Mouse (Mus musculus) adrenal gland, adult 10 weeks (tissue): ENCODE data around the gene Stk11. TPM values are rescaled to one million over a fixed set of nuclear protein-coding genes. Genes with fewer than 3 reads are reported as not detected.

Experiments
- polyA plus RNA-seq: library from polyadenylated mRNA; stranded (reverse); fragments of 350-450 nt; fragmentation: Illumina TruSeq; extraction: RNeasy Lipid Tissue Mini Kit (QIAGEN cat#74804); gene quantifications from one replicate; pipeline ENCODE4 v1.2.3, GENCODE M21; 2014; ENCODE audit warnings: low read depth, low replicate concordance

Stk11 gene
- 8.0 TPM for polyA plus RNA-seq

DNA sequence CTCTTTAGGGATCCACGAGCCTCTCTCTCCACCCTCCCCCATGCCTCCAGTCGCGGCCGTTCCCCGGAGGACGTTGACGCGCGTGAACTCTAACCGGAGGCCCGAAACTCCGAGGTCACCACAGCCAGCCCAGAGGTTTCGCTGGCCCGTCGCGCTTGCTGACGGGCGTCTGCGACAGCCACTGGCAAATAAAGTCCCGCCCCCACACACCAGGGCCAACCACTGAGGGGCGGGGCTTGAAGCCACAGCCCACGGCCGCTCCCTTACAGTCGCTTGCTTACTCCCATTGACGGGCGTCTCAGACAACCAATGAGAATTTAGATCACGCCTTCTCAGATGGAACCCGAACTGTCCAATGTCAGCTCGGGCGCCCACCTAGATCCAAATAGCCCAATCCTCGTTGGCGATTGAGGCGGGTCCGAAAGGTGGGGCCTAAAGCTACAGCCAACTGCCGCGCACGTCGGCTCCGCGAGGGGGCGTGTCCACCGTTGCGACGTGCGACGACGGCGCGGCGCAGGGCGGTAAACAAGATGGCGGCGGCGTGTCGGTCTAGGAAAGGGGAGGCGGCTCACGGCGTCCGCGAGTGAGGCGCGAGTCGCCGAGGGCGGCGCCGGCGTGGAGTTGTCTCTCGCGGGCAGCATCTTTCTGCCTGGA lies at the start of gene Stk11:
TSS of gene Stk11 (plus strand) at position 514 of the 654 bp plus-strand sequence.

DNA sequence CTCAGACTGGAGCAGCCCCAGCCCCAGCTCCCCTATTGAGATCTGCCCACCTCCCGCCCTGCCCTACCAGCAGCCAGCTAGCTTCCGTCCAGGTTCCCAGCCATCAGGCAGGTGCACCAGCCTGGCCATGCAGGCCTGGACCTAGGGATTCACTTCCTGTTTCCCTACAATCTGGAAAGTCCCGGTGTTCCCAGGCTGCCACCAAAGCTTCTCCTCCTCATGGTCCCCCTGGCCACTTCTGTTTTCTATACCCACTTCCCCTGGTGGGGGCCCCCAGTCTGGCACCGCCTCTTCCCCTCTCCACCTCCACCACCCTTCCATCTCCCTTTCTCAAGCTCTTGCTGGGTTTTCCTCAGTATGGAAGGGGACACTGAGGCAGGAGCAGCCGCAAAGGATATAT lies 10.1 kb upstream of the Stk11 start, which contains the start of gene Sbno2:
TSS of gene Sbno2 (minus strand) at position 112 of the 400 bp plus-strand sequence.

DNA sequence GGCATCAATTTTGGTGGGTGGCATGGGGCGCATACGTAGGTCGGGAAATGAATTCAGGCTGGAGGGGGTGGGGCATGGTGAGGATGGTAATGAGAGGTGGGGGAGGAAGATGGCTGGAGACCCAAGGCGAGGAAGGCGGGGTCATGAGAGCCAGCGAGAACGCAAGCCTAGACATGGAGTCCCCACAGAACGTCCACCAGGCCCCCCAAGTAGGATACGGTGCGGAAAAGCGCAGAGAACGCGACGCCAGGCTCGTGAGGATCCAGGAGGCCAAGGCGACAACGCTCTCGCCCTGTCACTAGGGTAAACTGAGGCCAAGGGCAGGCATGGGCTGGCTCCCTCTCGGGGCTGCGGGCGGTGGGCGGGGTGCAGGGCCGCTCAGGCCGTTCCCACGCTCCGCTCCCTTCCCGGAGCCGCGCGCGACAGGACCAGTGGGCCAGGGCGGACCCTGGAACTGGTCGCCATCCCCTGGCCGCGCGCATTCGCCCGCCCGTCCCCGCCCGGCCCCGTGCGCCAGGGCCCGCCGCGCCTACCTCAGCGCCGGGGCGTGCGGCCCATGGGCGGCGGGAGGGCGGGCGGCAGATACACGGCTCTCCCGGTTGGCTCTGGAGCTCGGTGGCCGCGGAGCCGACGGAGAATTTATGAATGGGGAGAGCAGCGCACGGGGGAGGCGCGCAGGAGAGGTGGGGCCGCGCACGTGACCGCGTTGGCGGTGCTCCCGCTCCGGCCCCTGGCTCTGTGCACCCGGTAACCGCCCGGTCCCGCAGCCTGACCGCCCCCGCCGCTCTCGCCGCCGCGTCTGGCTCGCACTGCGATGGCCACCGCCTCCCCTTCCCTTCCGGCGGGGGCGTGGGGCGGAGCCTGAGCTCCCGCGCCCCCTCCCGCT lies 23.2 kb downstream of the Stk11 start, which contains the start of gene Atp5d:
TSS of gene Atp5d (plus strand) at position 80 of the 886 bp plus-strand sequence.

DNA sequence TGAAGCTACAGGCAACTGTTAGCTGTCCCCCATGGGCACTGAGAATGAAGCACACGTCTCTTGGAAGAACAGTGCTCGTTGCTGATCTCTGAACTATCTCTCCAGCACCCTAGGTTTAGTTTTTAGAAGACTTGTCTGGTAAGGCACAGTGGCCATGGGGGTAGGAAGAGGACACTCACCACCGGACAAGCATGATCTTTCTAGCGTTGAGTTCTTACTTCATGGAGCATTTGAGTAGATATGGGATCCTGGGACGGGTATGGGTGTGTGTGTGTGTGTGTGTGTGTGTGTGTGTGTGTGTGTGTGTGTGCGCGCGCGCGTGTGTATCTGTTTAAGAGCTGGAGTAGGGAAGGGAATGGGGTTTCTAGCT lies 25.0 kb downstream of the Stk11 start, which contains the start of gene Cbarp:
TSS of gene Cbarp (minus strand) at position 170 of the 370 bp plus-strand sequence.

DNA sequence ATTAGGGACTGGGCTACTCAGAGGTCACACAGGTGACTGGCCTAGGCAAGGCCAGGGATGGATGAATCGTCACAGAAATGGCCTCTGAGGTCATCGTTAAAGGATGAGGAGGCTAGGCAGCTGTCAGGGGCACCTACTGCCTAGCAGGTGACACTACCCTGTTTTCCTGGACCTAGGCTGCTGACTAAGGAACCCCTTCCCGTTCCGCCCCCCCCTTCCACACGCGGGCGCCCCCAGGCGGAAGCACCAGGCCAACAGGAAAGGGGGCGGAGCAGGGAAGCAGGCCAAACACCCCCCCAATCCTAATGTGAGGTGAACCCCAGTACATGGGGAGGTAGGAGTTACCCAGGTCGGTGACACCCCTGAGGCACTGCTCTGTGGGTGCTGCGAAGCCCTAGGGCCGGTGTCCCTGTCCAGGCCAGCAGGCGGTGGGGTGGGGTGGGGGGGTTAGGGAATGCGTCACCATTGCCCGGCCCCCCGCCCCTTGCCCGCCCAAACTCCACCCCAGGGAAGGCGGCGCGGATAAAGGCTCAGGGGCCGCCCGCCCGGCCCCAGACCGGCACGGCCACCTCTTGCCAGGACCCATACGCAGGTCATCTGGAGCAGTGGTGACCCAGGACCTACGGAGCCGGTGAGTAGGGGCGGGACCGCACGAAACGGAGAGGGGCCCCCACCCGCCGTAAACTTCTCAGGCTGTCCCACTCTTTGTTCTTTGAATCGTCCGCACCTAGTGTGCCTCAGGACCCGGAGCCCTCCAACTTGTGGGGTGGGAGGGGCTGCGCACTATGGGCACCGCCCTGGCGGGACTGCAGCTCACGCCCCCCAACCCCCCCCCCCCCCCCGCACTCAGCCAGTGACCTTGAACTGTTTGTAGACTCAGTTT lies 32.4 kb downstream of the Stk11 start, which contains the start of gene Midn:
TSS of gene Midn (plus strand) at position 554 of the 883 bp plus-strand sequence.

DNA sequence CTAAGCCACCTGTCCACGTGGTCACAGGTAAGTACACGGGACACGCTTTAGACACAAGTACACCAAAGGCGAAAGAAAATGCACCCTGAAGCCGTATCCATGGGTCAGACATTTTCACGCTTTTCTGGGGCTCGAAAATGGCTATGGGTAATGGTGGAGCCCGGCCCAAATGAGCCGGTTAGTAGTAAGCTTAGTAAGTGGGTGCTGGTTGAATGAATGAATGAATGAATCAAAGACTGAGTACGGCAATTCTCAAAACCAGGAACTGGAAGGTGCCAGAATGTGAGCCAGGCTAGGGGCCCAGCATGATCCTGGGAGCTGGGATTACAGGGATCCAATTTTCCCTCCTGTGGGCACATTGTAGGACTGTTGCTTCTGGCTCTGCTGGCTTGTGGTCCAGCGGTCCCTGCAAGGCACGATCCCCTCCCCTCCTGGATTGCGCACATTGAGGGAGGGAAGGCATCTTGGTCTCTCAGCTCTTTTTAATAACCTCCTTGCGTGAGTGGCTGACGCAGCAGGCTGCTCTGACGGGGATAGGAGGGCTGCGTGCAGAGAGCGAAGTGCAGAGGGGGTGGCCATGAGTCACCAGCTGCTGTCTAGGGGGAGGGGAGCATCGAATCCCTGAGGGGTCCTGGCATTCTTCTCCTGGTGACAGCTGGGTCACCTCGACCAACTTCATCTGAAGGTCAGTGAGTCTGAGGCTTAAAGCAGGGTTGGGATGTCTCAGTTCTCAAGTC lies 50.0 kb downstream of the Stk11 start, which contains the start of gene Cirbp:
TSS of gene Cirbp (plus strand) at position 594 of the 737 bp plus-strand sequence.

DNA sequence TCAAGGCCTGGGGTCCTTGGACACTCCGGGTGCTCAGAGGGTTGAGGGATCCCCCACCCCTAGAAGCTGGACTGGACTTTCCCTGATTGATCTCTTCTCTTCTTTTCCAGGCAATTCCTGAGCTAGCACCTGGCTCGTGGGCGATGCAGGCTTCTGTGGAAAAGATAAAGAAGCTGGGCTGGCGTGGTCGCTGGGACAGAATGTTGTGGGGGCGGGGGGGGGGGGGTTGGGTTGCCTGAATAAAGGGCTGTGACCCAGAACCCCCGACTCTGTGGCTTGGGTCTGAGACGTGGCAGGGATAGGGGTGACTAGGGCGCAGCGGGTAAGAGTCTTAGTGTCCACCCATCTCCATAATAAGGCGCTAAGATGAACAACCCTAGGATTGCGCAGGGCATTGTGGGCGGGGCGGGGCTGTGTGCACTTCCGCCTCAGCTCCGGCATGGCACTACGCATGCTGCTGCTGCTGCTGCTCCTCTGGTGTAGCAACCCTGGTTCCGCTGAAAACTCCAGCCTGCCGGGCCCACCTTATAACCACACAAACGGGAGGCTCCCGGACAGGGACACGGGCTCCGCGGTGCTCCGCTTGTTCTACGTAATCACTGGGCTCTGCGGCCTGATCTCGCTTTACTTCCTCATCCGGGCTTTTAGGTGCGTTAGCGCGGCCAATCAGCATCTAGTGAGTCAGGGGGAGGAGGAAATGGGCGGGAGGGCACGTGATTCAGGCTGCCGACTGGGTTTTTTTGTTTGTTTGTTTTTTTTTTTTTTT lies 57.1 kb downstream of the Stk11 start, which contains the start of gene 1600002K03Rik:
TSS of gene 1600002K03Rik (plus strand) at position 418 of the 766 bp plus-strand sequence.

DNA sequence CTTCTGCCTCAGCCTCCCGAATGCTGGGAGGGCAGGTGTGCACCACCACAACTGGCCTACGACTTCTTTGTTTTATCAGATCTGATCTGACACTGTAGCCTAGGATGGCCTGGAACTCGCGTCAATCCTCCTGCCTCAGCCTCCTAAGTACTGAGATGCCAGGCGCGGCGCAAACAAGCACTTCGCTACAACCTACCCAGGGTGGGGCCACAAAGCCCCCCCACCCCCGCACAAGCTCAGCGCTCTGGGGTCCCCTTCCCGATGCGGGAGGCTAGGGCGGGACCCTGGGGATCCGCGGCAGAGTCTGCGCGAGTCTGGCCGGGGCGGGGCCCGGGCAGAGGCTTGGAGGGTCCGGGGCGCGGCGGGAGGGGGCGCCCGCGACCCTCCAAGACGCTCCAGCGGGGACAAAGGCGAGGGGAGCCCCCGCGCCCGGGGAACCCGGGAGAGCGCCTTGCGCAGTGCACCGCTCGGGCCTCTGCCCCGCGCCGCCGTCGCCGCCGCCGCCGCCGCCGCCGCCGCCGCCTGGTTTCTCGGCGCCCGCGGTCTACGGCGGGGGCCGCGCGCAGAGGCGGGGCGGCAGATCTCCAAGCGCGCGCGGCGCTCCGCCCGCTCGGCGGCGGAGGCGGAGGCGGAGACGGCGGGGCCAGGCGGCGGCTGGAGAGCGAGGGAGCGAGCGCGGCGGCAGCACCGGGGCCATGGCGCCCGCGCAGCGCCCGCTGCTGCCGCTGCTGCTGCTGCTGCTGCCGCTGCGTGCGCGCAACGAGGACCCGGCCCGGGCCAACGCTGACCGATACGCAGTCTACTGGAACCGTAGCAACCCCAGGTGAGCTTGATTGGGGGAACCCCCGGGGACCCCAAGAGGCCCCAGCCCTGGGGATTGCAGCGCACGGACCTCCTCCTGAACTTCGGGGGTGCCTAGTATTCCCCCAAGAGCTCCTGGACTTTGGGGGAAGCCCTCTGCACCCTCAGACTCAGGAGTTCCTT lies 63.8 kb downstream of the Stk11 start, which contains the start of gene Efna2:
TSS of gene Efna2 (plus strand) at position 415 of the 984 bp plus-strand sequence.

Other genes starting within 250 kb of the Stk11 start
- gene Prtn3, start 241.3 kb upstream of the Stk11 start, polyA plus RNA-seq: not detected
- not detected for gene Plppr3, start 241.2 kb upstream of the Stk11 start, polyA plus RNA-seq
- not detected for gene Elane, start 229.6 kb upstream of the Stk11 start, polyA plus RNA-seq
- 14.9 TPM for gene Cfd, start 224.9 kb upstream of the Stk11 start, polyA plus RNA-seq
- not detected for gene Med16, start 206.9 kb upstream of the Stk11 start, polyA plus RNA-seq
- gene Gm26602, start 204.9 kb upstream of the Stk11 start, polyA plus RNA-seq: not detected
- not detected for gene Kiss1r, start 198.8 kb upstream of the Stk11 start, polyA plus RNA-seq
- gene R3hdm4, start 194.6 kb upstream of the Stk11 start, polyA plus RNA-seq: 8.8 TPM
- gene Arid3a, start 188.8 kb upstream of the Stk11 start, polyA plus RNA-seq: 1.9 TPM
- 1.2 TPM for gene Wdr18, start 155.7 kb upstream of the Stk11 start, polyA plus RNA-seq
- gene Grin3b, start 145.1 kb upstream of the Stk11 start, polyA plus RNA-seq: not detected
- gene Tmem259, start 131.5 kb upstream of the Stk11 start, polyA plus RNA-seq: 0.64 TPM
- 4.3 TPM for gene Cnn2, start 127.2 kb upstream of the Stk11 start, polyA plus RNA-seq
- 0.58 TPM for gene Abca7, start 119.3 kb upstream of the Stk11 start, polyA plus RNA-seq
- not detected for gene Arhgap45, start 99.2 kb upstream of the Stk11 start, polyA plus RNA-seq
- gene Polr2e, start 76.0 kb upstream of the Stk11 start, polyA plus RNA-seq: 0.64 TPM
- 76.0 TPM for gene Gpx4, start 68.6 kb upstream of the Stk11 start, polyA plus RNA-seq
- gene Sbno2, start 10.2 kb upstream of the Stk11 start, polyA plus RNA-seq: 1.3 TPM
- gene Atp5d, start 22.8 kb downstream of the Stk11 start, polyA plus RNA-seq: 0.70 TPM
- gene Cbarp, start 25.0 kb downstream of the Stk11 start, polyA plus RNA-seq: 1.5 TPM
- gene Midn, start 32.5 kb downstream of the Stk11 start, polyA plus RNA-seq: 7.6 TPM
- gene Cirbp, start 50.2 kb downstream of the Stk11 start, polyA plus RNA-seq: 21.3 TPM
- gene 1600002K03Rik, start 57.1 kb downstream of the Stk11 start, polyA plus RNA-seq: 1.0 TPM
- gene Efna2, start 63.7 kb downstream of the Stk11 start, polyA plus RNA-seq: 2.2 TPM
- 7.3 TPM for gene Mum1, start 110.6 kb downstream of the Stk11 start, polyA plus RNA-seq
- gene Ndufs7, start 133.3 kb downstream of the Stk11 start, polyA plus RNA-seq: 5.8 TPM
- 2.7 TPM for gene Gamt, start 145.2 kb downstream of the Stk11 start, polyA plus RNA-seq
- gene Dazap1, start 145.7 kb downstream of the Stk11 start, polyA plus RNA-seq: 17.0 TPM
- gene Rps15, start 176.7 kb downstream of the Stk11 start, polyA plus RNA-seq: not detected
- gene Apc2, start 180.2 kb downstream of the Stk11 start, polyA plus RNA-seq: not detected
- gene 2310011J03Rik, start 204.7 kb downstream of the Stk11 start, polyA plus RNA-seq: 1.4 TPM
- gene Pcsk4, start 213.7 kb downstream of the Stk11 start, polyA plus RNA-seq: not detected
- not detected for gene Reep6, start 214.2 kb downstream of the Stk11 start, polyA plus RNA-seq
- gene Adamtsl5, start 232.6 kb downstream of the Stk11 start, polyA plus RNA-seq: 0.82 TPM
- not detected for gene Plk5, start 240.7 kb downstream of the Stk11 start, polyA plus RNA-seq